Mouse (Mus musculus) thymus, adult 2 months (tissue): Measurements from ENCODE around the gene Cbr4.

ENCODE experiments used
- CTCF ChIP-seq: fragments of 200-500 bp; IDR thresholded peaks from 2 replicates; pipeline ENCODE4 v1.5.1; 2012; ENCODE audit warnings: mild to moderate bottlenecking, control low read depth, low read length, moderate library complexity, borderline replicate concordance; ENCODE audit not compliant: control insufficient read depth, poor library complexity, insufficient read depth; ENCODE audit errors: extremely low read depth
- POLR2A ChIP-seq: fragments of 200-500 bp; IDR thresholded peaks from 2 replicates; pipeline ENCODE4 v1.6.1; 2012; ENCODE audit warnings: mild to moderate bottlenecking, low read length, control low read depth, moderate library complexity; ENCODE audit not compliant: control insufficient read depth, poor library complexity, insufficient read depth; ENCODE audit errors: extremely low read depth

GRCm38 (mm10) chr8:61552755-61553402 lies 65.3 kb downstream of the Cbr4 start:
- TF ChIP-seq CTCF (no peak), POLR2A (no peak)
